Mouse (Mus musculus) embryonic facial prominence, embryonic 14.5 days (tissue): ENCODE measurements around the gene Ppp1r36. TPM values are rescaled to one million over a fixed set of nuclear protein-coding genes. Genes with fewer than 3 reads are reported as not detected.

Source experiments
- ATAC-seq: fragments of 200-750 bp; cut with Nextera tagmentation; 2 replicates; pipeline ENCODE4 v1.8.0; 2017; ENCODE audit warnings: low read depth, moderate number of reproducible peaks, moderate TSS enrichment
- DNase-seq: peaks from one replicate; pipeline ENCODE4 v3.0.0-alpha.2; 2015; ENCODE audit warnings: low spot score
- H3K27ac ChIP-seq: fragments of 300-500 bp; sonication (generic); replicated peaks from 2 replicates; pipeline ENCODE4 v1.5.1; 2014; ENCODE audit warnings: low read depth, mild to moderate bottlenecking, low read length, moderate library complexity
- H3K27me3 ChIP-seq: fragments of 300-500 bp; sonication (generic); replicated peaks from 2 replicates; pipeline ENCODE4 v1.6.1; 2014; ENCODE audit warnings: low read length; ENCODE audit not compliant: control insufficient read depth, insufficient read depth
- H3K36me3 ChIP-seq: fragments of 300-500 bp; sonication (generic); 2 replicates; pipeline ENCODE4 v1.6.1; 2014; ENCODE audit warnings: low read length, mixed read lengths; ENCODE audit not compliant: control insufficient read depth, insufficient read depth
- H3K4me1 ChIP-seq: fragments of 300-500 bp; sonication (generic); 2 replicates; pipeline ENCODE4 v1.6.1; 2014; ENCODE audit warnings: antibody characterized with exemption, low read length; ENCODE audit not compliant: control insufficient read depth, insufficient read depth
- H3K4me2 ChIP-seq: fragments of 300-500 bp; sonication (generic); 2 replicates; pipeline ENCODE4 v1.6.1; 2014; ENCODE audit warnings: low read depth, mild to moderate bottlenecking, low read length, moderate library complexity, mixed read lengths
- H3K4me3 ChIP-seq: fragments of 300-500 bp; sonication (generic); 2 replicates; pipeline ENCODE4 v1.5.1; 2014; ENCODE audit warnings: low read depth, mild to moderate bottlenecking, low read length
- H3K9ac ChIP-seq: fragments of 300-500 bp; sonication (generic); 2 replicates; pipeline ENCODE4 v1.6.1; 2014; ENCODE audit warnings: low read depth, mild to moderate bottlenecking, low read length, moderate library complexity, mixed read lengths
- H3K9me3 ChIP-seq: fragments of 300-500 bp; sonication (generic); 2 replicates; pipeline ENCODE4 v1.6.1; 2016; ENCODE audit warnings: low read length; ENCODE audit not compliant: control insufficient read depth
- WGBS: fragments of 180-500 bp; shearing (Covaris S2); extraction: QIAGEN DNeasy Blood & Tissue Kit; methylation state at CpG from one replicate; pipeline ENCODE4 v1.1.7; 2014; 5-methylcytosine and 5-hydroxymethylcytosine counted together
- polyA plus RNA-seq: library from polyadenylated mRNA; unstranded; fragments of >200 nt; fragmentation: Nextera tagmentation; extraction: Ambion mirVana; gene quantifications from 2 replicates; pipeline ENCODE4 v1.2.1, GENCODE M21; 2014

Gene Ppp1r36
- polyA plus RNA-seq, result 3.3 and 6.2 TPM in 2 replicates

DNA sequence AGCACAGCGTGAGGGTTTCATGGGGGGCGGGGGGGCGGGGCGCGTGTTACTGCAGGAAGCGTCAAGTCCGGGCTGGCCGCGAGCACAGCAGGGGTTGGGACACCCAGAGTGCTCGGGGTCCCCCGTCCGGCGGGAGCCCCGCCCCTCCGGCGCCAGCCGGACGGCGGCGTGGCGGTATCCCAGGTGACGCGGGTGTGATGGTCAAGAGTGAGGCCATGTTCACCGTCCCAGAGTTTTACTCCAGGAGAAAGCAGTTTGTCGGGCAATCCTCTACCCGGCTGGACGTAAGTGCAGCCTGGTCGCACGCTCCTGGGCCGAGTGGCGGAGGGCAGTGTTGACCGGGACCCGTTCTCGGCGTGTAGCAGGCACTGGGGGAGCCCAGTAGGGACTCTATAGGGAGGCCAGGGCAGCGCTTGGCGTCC is at the start of gene Ppp1r36:
TSS of gene Ppp1r36 (plus strand) at position 106 of the 422 bp plus-strand sequence.
- no peaks in the 10 kb centered on the region for H3K4me1 ChIP-seq
- H3K9ac ChIP-seq, result peak within 1 kb of the TSS; percentile 57
- H3K4me2 ChIP-seq, result peak within 1 kb of the TSS; percentile 79
- no peak within 1 kb of the TSS for H3K27ac ChIP-seq
- ATAC-seq (peak; percentile 65), DNase-seq (no peak)
- H3K27me3 ChIP-seq, result no peaks in the 10 kb centered on the region
- H3K9me3 ChIP-seq, result peaks cover 6% of the 10 kb centered on the region; the same call in 1 of the 2 replicates
- WGBS, result under 1% methylated on average over 23 of the region's 37 CpGs
- peak within 1 kb of the TSS; percentile 48 for H3K4me3 ChIP-seq
- H3K36me3 ChIP-seq, result no peaks in the 10 kb centered on the region

DNA sequence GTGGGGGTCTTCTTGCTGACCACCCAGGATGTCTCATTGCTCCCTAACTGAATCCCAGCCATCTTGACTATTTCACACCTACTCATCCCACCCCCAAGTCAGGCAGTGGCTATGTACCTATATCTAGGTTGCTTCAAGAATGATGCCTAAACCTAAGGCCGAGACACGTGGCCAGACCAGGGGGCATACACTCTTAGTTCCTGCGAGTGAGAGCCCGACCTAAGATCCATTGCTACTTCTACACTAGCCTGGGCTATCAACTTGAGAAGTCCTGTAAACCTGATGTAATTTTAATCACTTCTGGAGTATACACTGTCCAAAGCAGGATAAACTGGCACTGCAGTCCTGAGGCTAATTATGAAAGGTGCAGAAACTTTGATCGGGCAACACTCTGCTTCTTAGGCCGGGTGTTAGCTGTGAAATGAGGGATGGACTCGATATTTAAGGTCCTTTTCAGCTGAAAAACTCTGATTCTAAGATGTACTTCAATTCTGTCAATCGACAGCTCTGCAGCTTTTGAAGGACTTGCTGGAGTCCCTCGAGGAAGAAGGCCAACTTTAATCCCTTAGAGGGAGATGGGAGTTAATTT is 49.0 kb upstream of the Ppp1r36 start:
- Histone ChIP-seq H3K4me3 (peak overlapping the region; percentile 99), H3K4me2 (peak overlapping the region; percentile 82), H3K36me3 (no peaks in the 10 kb centered on the region), H3K27me3 (no peaks in the 10 kb centered on the region), H3K27ac (peak overlapping the region; percentile 100), H3K4me1 (peaks cover 31% of the 10 kb centered on the region), H3K9me3 (no peaks in the 10 kb centered on the region), H3K9ac (peak overlapping the region; percentile 99)
- 9% methylated on average over 9 of the region's 9 CpGs for WGBS
- ATAC-seq (no peak), DNase-seq (no peak)

DNA sequence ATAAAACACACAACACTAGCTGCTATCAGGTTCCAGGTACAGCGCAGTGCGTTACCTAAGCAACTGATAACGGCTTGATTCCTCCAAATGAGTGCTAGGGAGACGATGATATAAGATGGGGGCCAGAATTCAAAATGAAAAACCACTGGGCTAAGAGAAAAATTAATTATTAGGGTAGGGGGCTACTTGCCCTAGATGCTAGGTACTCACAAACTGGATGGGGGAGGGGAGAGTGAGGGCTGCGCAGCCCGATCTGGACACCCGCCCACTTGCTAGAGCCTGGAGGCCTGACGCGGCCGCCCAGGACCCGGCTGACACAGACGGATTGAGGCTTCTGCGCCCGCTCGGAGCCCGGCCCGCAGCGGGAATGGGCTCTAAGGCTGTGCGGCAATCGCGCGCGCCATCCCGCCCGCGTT is 48.5 kb upstream of the Ppp1r36 start:
- Histone ChIP-seq H3K4me2 (peak overlapping the region; percentile 82), H3K9me3 (no peaks in the 10 kb centered on the region), H3K27me3 (no peaks in the 10 kb centered on the region), H3K36me3 (no peaks in the 10 kb centered on the region), H3K27ac (peak overlapping the region; percentile 100), H3K4me1 (peaks cover 34% of the 10 kb centered on the region), H3K4me3 (peak overlapping the region; percentile 99), H3K9ac (peak overlapping the region; percentile 99)
- WGBS, result under 1% methylated on average over 13 of the region's 26 CpGs
- ATAC-seq, result peak; percentile 20
- peak; percentile 70 for DNase-seq

DNA sequence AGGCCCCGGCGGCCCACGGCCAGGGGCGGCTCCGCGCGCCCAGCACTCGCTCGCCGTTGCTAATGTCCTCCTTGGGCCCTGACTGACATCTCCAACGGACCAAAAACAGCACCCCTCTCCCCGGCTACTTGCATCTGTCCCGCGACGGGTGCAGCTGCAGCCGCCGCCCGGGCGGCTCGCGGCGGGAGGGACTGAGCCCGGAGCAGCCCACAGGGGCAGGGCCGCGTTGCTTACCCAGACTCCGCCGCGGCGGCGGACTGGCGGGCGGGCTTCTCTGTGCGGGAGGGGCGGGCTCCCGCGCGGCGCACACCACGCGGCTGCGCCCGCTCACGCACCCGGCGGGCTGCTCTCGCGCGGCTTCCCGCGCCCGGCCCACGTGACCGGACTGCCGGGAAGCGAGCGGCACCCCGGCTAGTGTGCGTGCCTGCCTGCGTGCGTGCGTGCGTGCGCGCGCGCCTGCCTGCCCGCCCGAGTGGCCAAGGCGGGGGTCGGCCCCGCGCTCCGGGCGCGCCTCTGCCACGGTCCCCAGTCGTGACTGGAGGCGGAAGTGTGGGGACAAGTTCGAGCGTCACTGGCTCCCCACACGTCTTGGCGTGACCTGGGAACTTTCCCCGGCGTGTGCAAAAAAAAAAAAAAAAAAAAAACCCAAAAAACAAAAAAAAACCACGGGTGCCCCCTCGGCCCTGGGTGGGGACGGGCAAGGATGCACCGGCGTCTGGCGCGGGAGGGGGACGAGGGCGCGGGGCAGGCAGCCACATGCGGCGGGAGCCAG is 47.9 kb upstream of the Ppp1r36 start, which contains the start of gene Zbtb25:
TSS of gene Zbtb25 (minus strand) at position 397 of the 772 bp plus-strand sequence.
- Histone ChIP-seq H3K27me3 (no peaks in the 10 kb centered on the region), H3K4me3 (peak within 1 kb of the TSS; percentile 99), H3K9me3 (no peaks in the 10 kb centered on the region), H3K36me3 (no peaks in the 10 kb centered on the region), H3K27ac (peak within 1 kb of the TSS; percentile 100), H3K9ac (peak within 1 kb of the TSS; percentile 99), H3K4me2 (peak within 1 kb of the TSS; percentile 82), H3K4me1 (peaks cover 39% of the 10 kb centered on the region)
- DNase-seq, result peak; percentile 94
- ATAC-seq, result peak; percentile 80
- 0% methylated on average over 31 of the region's 96 CpGs for WGBS

DNA sequence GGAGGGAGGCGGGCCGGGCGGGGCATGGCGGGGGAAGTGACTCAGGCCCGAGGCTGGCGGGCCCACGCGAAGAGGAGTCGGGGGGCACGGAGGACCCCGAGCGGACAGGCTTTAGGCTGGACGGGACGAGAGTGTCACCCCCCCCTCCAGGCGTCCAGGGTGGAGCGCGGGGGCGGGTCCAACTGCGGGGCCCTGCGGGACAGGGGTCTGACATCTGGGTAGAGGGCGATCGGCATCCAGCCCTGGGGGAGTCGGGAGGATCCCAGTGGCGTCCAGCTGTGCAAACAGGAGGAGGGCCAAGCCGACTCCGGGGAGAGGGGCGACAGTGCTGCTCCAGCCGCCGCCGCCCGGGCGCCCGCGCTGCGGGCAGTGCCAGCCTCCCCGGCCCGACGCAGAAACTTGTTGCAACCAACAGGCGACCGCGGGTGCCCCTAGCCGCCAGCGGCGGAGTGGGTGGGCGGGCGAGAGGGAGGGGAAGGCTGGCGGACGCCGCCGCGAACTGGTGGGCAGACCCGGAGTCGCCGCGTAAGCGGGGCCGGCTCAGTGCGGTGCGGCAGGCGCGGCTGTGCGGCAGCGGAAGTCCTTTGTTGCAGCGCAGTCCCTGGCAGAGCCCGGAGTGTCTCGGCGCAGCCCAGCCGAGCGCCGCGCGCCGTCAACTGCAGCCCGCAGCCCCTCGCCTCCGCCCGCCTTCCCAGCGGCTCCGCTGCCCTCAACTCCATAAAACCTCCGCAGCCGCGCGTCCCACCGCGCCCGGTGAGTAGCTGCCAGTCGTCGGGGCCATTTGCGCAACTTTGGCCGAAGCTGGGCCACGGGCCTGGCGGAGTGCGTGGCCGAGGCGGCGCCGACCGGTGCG is 47.1 kb upstream of the Ppp1r36 start, which contains the start of gene Zbtb1:
TSS of gene Zbtb1 (plus strand) at position 289 of the 853 bp plus-strand sequence.
- Histone ChIP-seq H3K36me3 (no peaks in the 10 kb centered on the region), H3K27me3 (no peaks in the 10 kb centered on the region), H3K9me3 (no peaks in the 10 kb centered on the region), H3K9ac (peak within 1 kb of the TSS; percentile 99), H3K27ac (peak within 1 kb of the TSS; percentile 100), H3K4me3 (peak within 1 kb of the TSS; percentile 99), H3K4me1 (peaks cover 39% of the 10 kb centered on the region), H3K4me2 (peak within 1 kb of the TSS; percentile 82)
- WGBS, result 0% methylated on average over 22 of the region's 99 CpGs
- ATAC-seq (peak; percentile 67), DNase-seq (peak; percentile 86)

DNA sequence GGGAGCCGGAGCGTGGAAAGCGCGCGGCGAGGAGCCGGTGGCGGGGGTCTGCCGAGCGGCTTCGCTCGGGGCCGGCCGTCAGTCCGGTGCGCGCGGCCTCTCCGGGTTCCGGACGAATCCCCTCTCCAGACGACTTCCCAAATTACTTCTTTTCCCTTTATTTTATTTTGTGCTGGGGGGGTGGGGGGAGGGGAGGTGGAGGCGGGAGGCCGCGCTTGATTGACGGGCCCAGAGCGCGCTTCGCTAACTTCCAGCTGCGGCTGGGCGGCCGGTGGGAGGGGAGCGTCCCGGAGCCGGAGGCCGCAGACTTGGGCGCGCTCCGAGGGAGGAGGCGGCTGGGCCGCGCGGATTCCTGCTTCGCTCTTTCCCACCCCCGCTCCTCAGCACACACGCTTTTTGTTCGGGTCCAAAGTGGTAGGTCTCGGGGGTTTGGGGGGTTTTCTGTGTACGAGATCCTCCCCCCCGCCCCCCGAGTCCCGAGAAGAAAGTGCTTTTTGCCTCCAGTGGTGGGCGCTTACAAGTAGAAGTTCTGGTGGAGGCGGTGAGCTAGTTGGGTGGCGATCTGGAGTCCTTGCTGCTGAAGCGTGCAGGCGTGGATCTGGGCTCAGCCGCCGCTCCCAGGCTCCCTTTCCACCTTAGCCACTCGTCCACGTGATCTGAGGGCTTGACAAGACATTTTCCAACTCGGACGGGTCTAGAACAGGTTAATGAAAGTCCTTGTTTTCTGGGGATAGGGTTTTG is 46.3 kb upstream of the Ppp1r36 start:
- Histone ChIP-seq H3K4me2 (peak overlapping the region; percentile 82), H3K9ac (peak overlapping the region; percentile 99), H3K4me3 (peak overlapping the region; percentile 99), H3K36me3 (no peaks in the 10 kb centered on the region), H3K27ac (peak overlapping the region; percentile 100), H3K4me1 (peaks cover 39% of the 10 kb centered on the region), H3K27me3 (no peaks in the 10 kb centered on the region), H3K9me3 (no peaks in the 10 kb centered on the region)
- under 1% methylated on average over 48 of the region's 63 CpGs for WGBS
- ATAC-seq, result peak; percentile 70
- peak; percentile 94 for DNase-seq

DNA sequence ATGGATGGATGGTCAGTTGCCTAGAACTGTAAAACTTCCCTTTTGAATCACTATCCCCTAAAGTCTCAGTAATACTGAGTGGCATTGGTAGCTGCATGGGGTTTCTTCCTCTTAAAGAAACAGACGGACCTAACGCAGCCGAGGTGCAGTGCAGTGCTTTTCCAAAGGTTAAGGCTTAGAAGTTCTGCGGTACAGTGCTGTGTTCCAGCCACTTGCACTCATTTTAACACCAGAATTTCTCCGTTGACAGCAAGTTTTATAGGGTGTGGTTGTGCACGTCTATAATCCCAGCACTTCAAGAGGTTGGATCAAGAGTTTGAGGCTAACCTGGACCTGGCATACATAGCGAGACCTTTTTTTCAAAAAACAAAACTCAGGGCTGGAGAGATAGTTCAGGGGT is 45.3 kb upstream of the Ppp1r36 start:
- no peaks in the 10 kb centered on the region for H3K9me3 ChIP-seq
- H3K36me3 ChIP-seq, result no peaks in the 10 kb centered on the region
- H3K27me3 ChIP-seq, result no peaks in the 10 kb centered on the region
- no peak overlapping the region for H3K27ac ChIP-seq
- ATAC-seq (no peak), DNase-seq (no peak)
- WGBS, result 36% methylated on average over 7 of the region's 7 CpGs
- peak overlapping the region; percentile 99 for H3K9ac ChIP-seq
- peak overlapping the region; percentile 99 for H3K4me3 ChIP-seq
- peaks cover 36% of the 10 kb centered on the region for H3K4me1 ChIP-seq
- H3K4me2 ChIP-seq, result peak overlapping the region; percentile 82
